Mouse (Mus musculus) ES-Bruce4 (cell line): ENCODE results near the gene Cap1. TPM values are rescaled to one million over a fixed set of nuclear protein-coding genes. Genes with fewer than 3 reads are reported as not detected.

ENCODE experiments used
- H3K27ac ChIP-seq: 2 replicates; pipeline ENCODE4 v1.5.1; 2012; ENCODE audit warnings: low read length, inconsistent platforms; ENCODE audit not compliant: insufficient read depth
- H3K27me3 ChIP-seq: 2 replicates; pipeline ENCODE4 v1.6.1; 2012; ENCODE audit warnings: mild to moderate bottlenecking, low read length, inconsistent platforms; ENCODE audit not compliant: control insufficient read depth, poor library complexity, insufficient read depth, severe bottlenecking
- H3K36me3 ChIP-seq: 2 replicates; pipeline ENCODE4 v1.6.1; 2012; ENCODE audit warnings: inconsistent platforms, mild to moderate bottlenecking, low read length, moderate library complexity; ENCODE audit not compliant: control insufficient read depth, poor library complexity, insufficient read depth, severe bottlenecking
- H3K4me1 ChIP-seq: one replicate; pipeline ENCODE4 v1.8.1; 2011; ENCODE audit warnings: low read length; ENCODE audit not compliant: control insufficient read depth, insufficient read depth
- H3K4me3 ChIP-seq: 2 replicates; pipeline ENCODE4 v1.5.1; 2011; ENCODE audit warnings: low read depth, mild to moderate bottlenecking, low read length
- H3K9ac ChIP-seq: 2 replicates; pipeline ENCODE4 v1.6.1; 2012; ENCODE audit warnings: low read depth, mild to moderate bottlenecking, inconsistent platforms; ENCODE audit not compliant: poor library complexity, severe bottlenecking
- H3K9me3 ChIP-seq: replicated peaks from 2 replicates; pipeline ENCODE4 v1.6.1; 2012; ENCODE audit warnings: mild to moderate bottlenecking, low read length, inconsistent platforms; ENCODE audit not compliant: control insufficient read depth, poor library complexity, insufficient read depth, severe bottlenecking
- CTCF ChIP-seq: IDR thresholded peaks from one replicate; pipeline ENCODE4 v1.8.1; 2011; ENCODE audit warnings: low read depth, low read length
- EP300 ChIP-seq: IDR thresholded peaks from 2 replicates; pipeline ENCODE4 v1.6.1; 2011; ENCODE audit warnings: low read depth, low read length; ENCODE audit not compliant: insufficient read depth
- POLR2A ChIP-seq: IDR thresholded peaks from one replicate; pipeline ENCODE4 v1.8.1; 2011; ENCODE audit warnings: low read length; ENCODE audit not compliant: insufficient read depth
- polyA plus RNA-seq: library from polyadenylated mRNA; stranded (reverse); fragments of >200 nt; gene quantifications from 2 replicates; pipeline ENCODE4 v1.2.4, GENCODE M21; 2011; ENCODE audit warnings: low read depth; ENCODE audit not compliant: missing spikeins, insufficient read depth, insufficient read length

Gene Cap1
- polyA plus RNA-seq, 1 experiment = 183 TPM

DNA sequence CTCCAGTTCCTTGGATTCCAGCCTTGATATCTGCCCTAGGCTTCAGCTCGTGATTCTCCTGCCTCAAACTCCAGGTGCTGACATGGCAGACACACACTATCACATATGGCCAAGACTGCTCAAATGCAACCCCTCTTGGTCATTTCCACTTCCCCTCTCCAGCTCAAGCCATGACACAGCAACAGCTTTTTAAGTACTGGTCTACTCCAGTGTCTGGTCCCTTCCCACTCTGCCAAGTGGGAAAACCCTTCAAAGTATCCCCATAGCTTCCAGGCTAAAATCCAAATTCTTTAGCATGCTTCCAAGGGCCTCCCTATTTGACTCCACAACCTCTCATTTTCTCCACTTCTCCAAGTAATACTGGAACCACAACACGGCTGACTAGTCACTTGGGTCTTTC, 1.8 kb downstream of the Cap1 start:
- TF ChIP-seq EP300 (no peak), POLR2A (no peak), CTCF (no peak)
- Histone ChIP-seq H3K27ac (no peak overlapping the region), H3K4me3 (no peak overlapping the region)

DNA sequence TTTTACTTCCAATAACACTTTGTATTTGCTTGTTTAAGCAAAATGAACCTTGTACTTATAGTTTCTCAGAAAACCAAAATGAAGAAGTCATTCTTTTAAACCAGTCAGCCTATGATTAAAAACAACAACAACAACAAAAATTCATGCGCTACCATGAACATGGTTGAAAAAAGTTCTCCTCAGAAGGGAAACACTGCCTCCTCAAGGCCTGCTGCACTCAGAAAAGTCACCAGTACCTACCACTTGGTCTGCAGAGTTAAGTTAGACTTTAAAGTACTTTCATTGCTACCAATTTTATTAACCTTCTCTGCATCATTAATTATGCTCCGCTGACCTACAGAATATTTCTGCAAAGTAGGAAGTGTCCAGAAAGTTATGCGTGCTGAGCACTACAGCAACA, 2.6 kb downstream of the Cap1 start:
- H3K4me3 ChIP-seq = no peak overlapping the region
- no peaks in the 10 kb centered on the region for H3K27me3 ChIP-seq
- TF ChIP-seq CTCF (no peak), EP300 (no peak), POLR2A (no peak)
- H3K27ac ChIP-seq = no peak overlapping the region
- H3K4me1 ChIP-seq = no peaks in the 10 kb centered on the region
- no peaks in the 10 kb centered on the region for H3K9me3 ChIP-seq
- no peak overlapping the region for H3K9ac ChIP-seq
- no peaks in the 10 kb centered on the region for H3K36me3 ChIP-seq

More for the DNA sequence above, 1.8 kb downstream of the Cap1 start:
- no peak overlapping the region for H3K9ac ChIP-seq
- H3K27me3 ChIP-seq = no peaks in the 10 kb centered on the region
- H3K9me3 ChIP-seq = no peaks in the 10 kb centered on the region
- H3K4me1 ChIP-seq = no peaks in the 10 kb centered on the region
- H3K36me3 ChIP-seq = no peaks in the 10 kb centered on the region

DNA sequence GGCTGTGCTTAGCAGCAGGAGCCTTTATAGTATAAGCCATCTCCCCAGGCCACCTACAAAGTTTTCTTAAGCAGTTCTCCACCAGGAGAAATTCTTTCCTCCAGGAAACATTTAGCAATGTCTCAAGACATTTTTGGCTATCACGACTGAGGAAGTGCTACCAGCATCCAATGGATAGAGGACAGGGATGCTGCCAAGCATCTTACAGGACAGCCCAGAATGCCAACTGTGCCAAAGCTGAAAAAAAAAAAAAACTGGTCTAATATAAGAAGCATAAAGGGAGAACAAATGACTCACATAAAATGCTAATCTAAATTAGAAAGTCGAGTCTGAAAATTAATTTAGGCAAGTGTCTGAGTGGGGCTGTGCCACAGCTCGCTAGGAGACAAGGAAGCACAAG, 3.3 kb downstream of the Cap1 start:
- TF ChIP-seq POLR2A (no peak), EP300 (no peak), CTCF (no peak)
- H3K27me3 ChIP-seq = no peaks in the 10 kb centered on the region
- H3K27ac ChIP-seq = no peak overlapping the region
- no peak overlapping the region for H3K4me3 ChIP-seq
- H3K9me3 ChIP-seq = no peaks in the 10 kb centered on the region
- H3K9ac ChIP-seq = no peak overlapping the region
- no peaks in the 10 kb centered on the region for H3K4me1 ChIP-seq
- no peaks in the 10 kb centered on the region for H3K36me3 ChIP-seq

DNA sequence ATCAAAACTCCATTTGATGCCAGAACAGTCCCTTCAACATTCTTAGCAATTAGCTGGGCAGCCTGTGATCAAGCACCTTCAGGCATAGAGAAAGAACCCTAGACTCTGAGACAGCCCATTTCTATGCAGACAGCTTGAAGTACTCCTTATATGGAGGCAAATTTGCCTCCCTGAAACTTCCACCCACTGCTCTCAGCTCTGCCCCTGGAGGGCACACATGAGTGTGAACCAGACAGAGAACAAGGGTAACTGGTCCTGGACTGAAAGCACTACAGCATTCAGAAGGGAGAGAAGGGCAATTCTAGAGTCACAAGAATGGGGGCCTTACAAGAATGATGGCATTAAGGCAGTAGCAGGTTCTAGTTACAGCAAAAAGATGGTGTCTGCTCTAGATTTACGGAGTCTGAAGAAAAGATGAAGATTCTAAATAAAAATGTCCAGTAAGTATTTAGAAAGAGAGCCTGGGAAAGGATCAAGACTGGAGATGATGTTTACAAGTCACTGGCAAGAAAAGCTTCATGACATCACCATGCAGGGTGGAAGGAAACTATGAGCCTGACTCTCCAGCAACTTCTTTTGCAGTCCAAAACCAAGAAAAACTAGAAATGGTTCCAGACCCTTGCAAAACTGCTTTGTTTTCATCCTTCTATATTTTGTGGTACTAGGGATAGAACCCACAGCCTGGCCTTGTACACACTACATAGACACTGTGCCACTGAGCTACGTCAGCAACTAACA, 7.4 kb downstream of the Cap1 start:
- no peak for TF ChIP-seq POLR2A
- no peak for TF ChIP-seq EP300
- no peak for TF ChIP-seq CTCF
- H3K4me1 ChIP-seq = no peaks in the 10 kb centered on the region
- H3K27me3 ChIP-seq = no peaks in the 10 kb centered on the region
- no peak overlapping the region for H3K9ac ChIP-seq
- no peaks in the 10 kb centered on the region; the same call in 1 of the 2 replicates for H3K36me3 ChIP-seq
- no peak overlapping the region for H3K4me3 ChIP-seq
- H3K9me3 ChIP-seq = no peaks in the 10 kb centered on the region
- no peak overlapping the region for H3K27ac ChIP-seq

DNA sequence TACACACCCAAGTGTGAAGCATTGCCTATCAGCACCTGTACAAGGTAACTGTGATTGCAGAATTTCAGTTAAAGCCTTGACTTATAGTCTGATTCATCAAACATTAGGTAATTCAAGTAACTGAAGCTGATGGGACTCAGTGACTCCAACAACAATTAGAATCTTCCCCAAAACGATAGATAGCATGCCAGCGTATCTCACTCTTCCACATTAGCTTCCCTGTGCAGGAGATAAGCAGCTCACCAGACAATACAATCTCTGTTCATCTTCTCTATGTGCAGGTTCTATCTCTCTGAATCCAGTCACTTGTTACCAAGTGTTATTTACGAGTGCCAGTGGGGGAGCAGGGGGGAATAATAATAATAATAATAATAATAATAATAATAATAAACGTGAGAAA, 12.3 kb downstream of the Cap1 start:
- no peaks in the 10 kb centered on the region for H3K9me3 ChIP-seq
- peaks cover 25% of the 10 kb centered on the region for H3K36me3 ChIP-seq
- no peaks in the 10 kb centered on the region for H3K4me1 ChIP-seq
- H3K4me3 ChIP-seq = no peak overlapping the region
- no peak for TF ChIP-seq EP300
- no peak for TF ChIP-seq CTCF
- TF ChIP-seq POLR2A = no peak
- H3K9ac ChIP-seq = no peak overlapping the region
- H3K27ac ChIP-seq = no peak overlapping the region
- no peaks in the 10 kb centered on the region for H3K27me3 ChIP-seq

DNA sequence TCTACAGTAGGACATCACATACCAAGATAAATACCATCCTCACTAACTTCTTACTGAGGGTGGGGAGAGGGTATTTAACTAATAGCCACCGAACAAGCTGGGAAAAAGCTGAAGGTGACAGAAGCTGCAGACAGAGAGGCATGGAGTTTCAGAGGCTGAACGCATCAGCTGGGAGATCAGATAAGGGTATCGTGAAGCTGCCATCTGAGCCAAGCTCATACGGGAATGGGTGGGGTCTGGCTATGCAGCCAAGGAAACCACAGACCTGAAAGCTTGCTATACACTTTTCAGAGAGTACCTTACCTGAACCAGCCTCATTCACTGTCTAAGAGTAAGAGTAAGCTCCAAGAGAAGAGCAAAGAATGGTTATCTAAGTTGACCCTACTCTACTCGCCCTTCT, 12.9 kb downstream of the Cap1 start:
- H3K36me3 ChIP-seq = peaks cover 30% of the 10 kb centered on the region
- no peak overlapping the region for H3K27ac ChIP-seq
- H3K27me3 ChIP-seq = no peaks in the 10 kb centered on the region
- H3K4me3 ChIP-seq = no peak overlapping the region
- H3K9me3 ChIP-seq = no peaks in the 10 kb centered on the region
- no peaks in the 10 kb centered on the region for H3K4me1 ChIP-seq
- no peak for TF ChIP-seq EP300
- no peak for TF ChIP-seq CTCF
- no peak for TF ChIP-seq POLR2A
- no peak overlapping the region for H3K9ac ChIP-seq
